Mouse (Mus musculus): ENCODE measurements around the gene Zswim4. TPM values are rescaled to one million over a fixed set of nuclear protein-coding genes. Genes with fewer than 3 reads are reported as not detected.

The Zswim4 gene
- total and polyA plus RNA-seq, 2 experiments = 2.8 to 8.4 TPM

- DNase-seq (ENCODE audit: extremely low read depth, low read depth, low spot score) = no peak
- Histone ChIP-seq H3K27ac (replicated peaks; ENCODE audit: insufficient read depth, low read depth, low read length) (no peak within 1 kb of the TSS), H3K4me1 (ENCODE audit: control insufficient read depth, insufficient read depth, low read length) (no peaks in the 10 kb centered on the region), H3K36me3 (ENCODE audit: control insufficient read depth, insufficient read depth, low read length) (no peaks in the 10 kb centered on the region), H3K9ac (ENCODE audit: low read depth, low read length) (no peak within 1 kb of the TSS), H3K4me3 (ENCODE audit: insufficient read depth, low read depth, low read length) (peak within 1 kb of the TSS; percentile 47; the same call in 1 of the 2 replicates), H3K79me2 (ENCODE audit: control insufficient read depth, insufficient read depth, low read length) (no peaks in the 10 kb centered on the region), H3K27me3 (ENCODE audit: control insufficient read depth, insufficient read depth, low read length) (peaks cover 11% of the 10 kb centered on the region; the same call in 1 of the 2 replicates)
- WGBS = 97% methylated on average over 7 of the region's 7 CpGs
- TF ChIP-seq CTCF (IDR thresholded peaks at IDR 0.05; ENCODE audit: low read depth, low read length) (no peak), POLR2A (IDR thresholded peaks at IDR 0.05; ENCODE audit: extremely low read depth, insufficient read depth, low read length) (no peak)
Measured at GRCm38 (mm10) chr8:84185117-84185516, 51.7 kb downstream of the Zswim4 start, which contains the start of gene Nanos3. Gene Nanos3 (minus strand): TSS chr8:84185217.

- no peaks in the 10 kb centered on the region for H3K79me2 ChIP-seq (ENCODE audit: control insufficient read depth, insufficient read depth, low read length)
- no peak for TF ChIP-seq CTCF (IDR thresholded peaks at IDR 0.05; ENCODE audit: low read depth, low read length)
- TF ChIP-seq POLR2A (IDR thresholded peaks at IDR 0.05; ENCODE audit: extremely low read depth, insufficient read depth, low read length) = no peak
- DNase-seq (ENCODE audit: extremely low read depth, low read depth, low spot score) = no peak
- H3K27ac ChIP-seq (replicated peaks; ENCODE audit: insufficient read depth, low read depth, low read length) = no peak overlapping the region
- no peaks in the 10 kb centered on the region for H3K4me1 ChIP-seq (ENCODE audit: control insufficient read depth, insufficient read depth, low read length)
- H3K9ac ChIP-seq (ENCODE audit: low read depth, low read length) = peak overlapping the region; percentile 66
- 34% methylated on average over 21 of the region's 21 CpGs for WGBS
- peak overlapping the region; percentile 47; the same call in 1 of the 2 replicates for H3K4me3 ChIP-seq (ENCODE audit: insufficient read depth, low read depth, low read length)
- no peaks in the 10 kb centered on the region for H3K36me3 ChIP-seq (ENCODE audit: control insufficient read depth, insufficient read depth, low read length)
- H3K27me3 ChIP-seq (ENCODE audit: control insufficient read depth, insufficient read depth, low read length) = peaks cover 11% of the 10 kb centered on the region; the same call in 1 of the 2 replicates
Measured at GRCm38 (mm10) chr8:84184085-84185043, 52.5 kb downstream of the Zswim4 start.

GRCm38 (mm10) chr8:84183261-84184084 lies 53.4 kb downstream of the Zswim4 start:
- H3K9ac ChIP-seq (ENCODE audit: low read depth, low read length) = peak overlapping the region; percentile 66
- no peaks in the 10 kb centered on the region for H3K4me1 ChIP-seq (ENCODE audit: control insufficient read depth, insufficient read depth, low read length)
- no peaks in the 10 kb centered on the region for H3K79me2 ChIP-seq (ENCODE audit: control insufficient read depth, insufficient read depth, low read length)
- no peak for TF ChIP-seq CTCF (IDR thresholded peaks at IDR 0.05; ENCODE audit: low read depth, low read length)
- no peak for TF ChIP-seq POLR2A (IDR thresholded peaks at IDR 0.05; ENCODE audit: extremely low read depth, insufficient read depth, low read length)
- no peak overlapping the region for H3K27ac ChIP-seq (replicated peaks; ENCODE audit: insufficient read depth, low read depth, low read length)
- no peak for DNase-seq (ENCODE audit: extremely low read depth, low read depth, low spot score)
- WGBS = 5% methylated on average over 84 of the region's 87 CpGs
- H3K27me3 ChIP-seq (ENCODE audit: control insufficient read depth, insufficient read depth, low read length) = peaks cover 11% of the 10 kb centered on the region; the same call in 1 of the 2 replicates
- peak overlapping the region; percentile 47; the same call in 1 of the 2 replicates for H3K4me3 ChIP-seq (ENCODE audit: insufficient read depth, low read depth, low read length)
- H3K36me3 ChIP-seq (ENCODE audit: control insufficient read depth, insufficient read depth, low read length) = no peaks in the 10 kb centered on the region

- no peak for TF ChIP-seq POLR2A (IDR thresholded peaks at IDR 0.05; ENCODE audit: extremely low read depth, insufficient read depth, low read length)
- no peak for TF ChIP-seq CTCF (IDR thresholded peaks at IDR 0.05; ENCODE audit: low read depth, low read length)
- Histone ChIP-seq H3K27ac (replicated peaks; ENCODE audit: insufficient read depth, low read depth, low read length) (no peak overlapping the region), H3K4me3 (ENCODE audit: insufficient read depth, low read depth, low read length) (no peak overlapping the region), H3K79me2 (ENCODE audit: control insufficient read depth, insufficient read depth, low read length) (no peaks in the 10 kb centered on the region), H3K36me3 (ENCODE audit: control insufficient read depth, insufficient read depth, low read length) (no peaks in the 10 kb centered on the region), H3K4me1 (ENCODE audit: control insufficient read depth, insufficient read depth, low read length) (no peaks in the 10 kb centered on the region), H3K9ac (ENCODE audit: low read depth, low read length) (no peak overlapping the region), H3K27me3 (ENCODE audit: control insufficient read depth, insufficient read depth, low read length) (peaks cover 11% of the 10 kb centered on the region; the same call in 1 of the 2 replicates)
- 81% methylated on average over 4 of the region's 4 CpGs for WGBS
- no peak for DNase-seq (ENCODE audit: extremely low read depth, low read depth, low spot score)
Measured at GRCm38 (mm10) chr8:84182833-84183232, 54.0 kb downstream of the Zswim4 start.

GRCm38 (mm10) chr8:84180530-84181190 lies 56.2 kb downstream of the Zswim4 start:
- TF ChIP-seq CTCF (IDR thresholded peaks at IDR 0.05; ENCODE audit: low read depth, low read length) = no peak
- no peak for TF ChIP-seq POLR2A (IDR thresholded peaks at IDR 0.05; ENCODE audit: extremely low read depth, insufficient read depth, low read length)
- Histone ChIP-seq H3K9ac (ENCODE audit: low read depth, low read length) (no peak overlapping the region), H3K36me3 (ENCODE audit: control insufficient read depth, insufficient read depth, low read length) (no peaks in the 10 kb centered on the region), H3K27ac (replicated peaks; ENCODE audit: insufficient read depth, low read depth, low read length) (no peak overlapping the region), H3K4me1 (ENCODE audit: control insufficient read depth, insufficient read depth, low read length) (no peaks in the 10 kb centered on the region), H3K79me2 (ENCODE audit: control insufficient read depth, insufficient read depth, low read length) (no peaks in the 10 kb centered on the region), H3K27me3 (ENCODE audit: control insufficient read depth, insufficient read depth, low read length) (peaks cover 11% of the 10 kb centered on the region; the same call in 1 of the 2 replicates), H3K4me3 (ENCODE audit: insufficient read depth, low read depth, low read length) (no peak overlapping the region)
- 26% methylated on average over 16 of the region's 16 CpGs for WGBS
- DNase-seq (ENCODE audit: extremely low read depth, low read depth, low spot score) = no peak

Data from liver, adult 2 months (tissue).